Mouse (Mus musculus) cortical plate, adult 2 months (tissue): Measurements from ENCODE around the gene Brd3os.

Experiments
- CTCF ChIP-seq: fragments of 200-500 bp; IDR thresholded peaks from 2 replicates; pipeline ENCODE4 v1.5.1; 2011; ENCODE audit warnings: mild to moderate bottlenecking, control low read depth, low read length; ENCODE audit not compliant: insufficient read depth; ENCODE audit errors: extremely low read depth
- POLR2A ChIP-seq: fragments of 200-500 bp; IDR thresholded peaks from 2 replicates; pipeline ENCODE4 v1.6.1; 2011; ENCODE audit warnings: mild to moderate bottlenecking, low read length, control low read depth; ENCODE audit not compliant: insufficient read depth; ENCODE audit errors: extremely low read depth

DNA sequence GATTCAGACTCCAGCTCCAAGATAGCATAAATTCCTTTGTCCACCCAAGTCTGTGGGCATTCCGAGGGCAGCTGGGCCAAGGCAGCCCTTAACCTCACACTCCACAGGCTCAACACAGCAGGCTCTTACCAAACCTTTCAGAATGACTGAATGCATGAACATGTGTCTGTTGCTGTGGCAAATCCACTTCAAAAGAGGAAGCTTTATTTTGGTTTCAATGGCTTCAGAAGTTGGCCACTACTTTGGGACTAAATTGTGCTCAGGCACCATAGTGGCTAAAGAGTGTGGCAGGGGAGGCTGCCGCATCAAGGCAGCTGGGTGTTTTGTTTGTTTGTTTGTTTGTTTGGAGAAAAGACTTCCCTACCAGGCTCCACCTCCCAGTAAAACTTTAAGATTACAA is 42.0 kb upstream of the Brd3os start:
- TF ChIP-seq CTCF, result no peak
- TF ChIP-seq POLR2A, result no peak
